Mouse (Mus musculus) hindbrain, postnatal 0 days (tissue): ENCODE results near the gene C2cd5. TPM values are rescaled to one million over a fixed set of nuclear protein-coding genes. Genes with fewer than 3 reads are reported as not detected.

Experiments
- ATAC-seq: fragments of 200-750 bp; cut with Nextera tagmentation; 2 replicates; pipeline ENCODE4 v1.8.0; 2017; ENCODE audit warnings: mild to moderate bottlenecking, moderate TSS enrichment, moderate library complexity
- DNase-seq: peaks from one replicate; pipeline ENCODE4 v3.0.0-alpha.2; 2015; ENCODE audit warnings: low spot score
- H3K27ac ChIP-seq: fragments of 300-500 bp; sonication (generic); 2 replicates; pipeline ENCODE4 v1.5.1; 2014; ENCODE audit warnings: mild to moderate bottlenecking
- H3K27me3 ChIP-seq: fragments of 300-500 bp; sonication (generic); 2 replicates; pipeline ENCODE4 v1.6.1; 2014; ENCODE audit warnings: low read length, mixed read lengths; ENCODE audit not compliant: insufficient read depth
- H3K36me3 ChIP-seq: fragments of 300-500 bp; sonication (generic); 2 replicates; pipeline ENCODE4 v1.6.1; 2014; ENCODE audit warnings: low read length, mixed read lengths; ENCODE audit not compliant: insufficient read depth
- H3K4me1 ChIP-seq: fragments of 300-500 bp; sonication (generic); 2 replicates; pipeline ENCODE4 v1.6.1; 2014; ENCODE audit warnings: antibody characterized with exemption, low read length, mixed read lengths; ENCODE audit not compliant: insufficient read depth
- H3K4me2 ChIP-seq: fragments of 300-500 bp; sonication (generic); 2 replicates; pipeline ENCODE4 v1.6.1; 2014; ENCODE audit warnings: low read depth, mild to moderate bottlenecking, low read length, moderate library complexity, mixed read lengths
- H3K4me3 ChIP-seq: fragments of 300-500 bp; sonication (generic); 2 replicates; pipeline ENCODE4 v1.5.1; 2014; ENCODE audit warnings: low read length
- H3K9ac ChIP-seq: fragments of 300-500 bp; sonication (generic); replicated peaks from 2 replicates; pipeline ENCODE4 v1.6.1; 2014; ENCODE audit warnings: mild to moderate bottlenecking, low read length, moderate library complexity, mixed read lengths
- H3K9me3 ChIP-seq: fragments of 300-500 bp; sonication (generic); 2 replicates; pipeline ENCODE4 v1.6.1; 2016; ENCODE audit warnings: low read length, mixed read lengths
- CTCF ChIP-seq: IDR thresholded peaks from 2 replicates; pipeline ENCODE4 v1.5.1; 2016; ENCODE audit warnings: antibody characterized with exemption, control low read depth, low read depth
- WGBS: fragments of 180-500 bp; shearing (Covaris S2); extraction: QIAGEN DNeasy Blood & Tissue Kit; methylation state at CpG from one replicate; pipeline ENCODE4 v1.1.7; 2014; 5-methylcytosine and 5-hydroxymethylcytosine counted together
- polyA plus RNA-seq: library from polyadenylated mRNA; unstranded; fragments of >200 nt; fragmentation: Nextera tagmentation; extraction: Ambion mirVana; gene quantifications from 2 replicates; pipeline ENCODE4 v1.2.1, GENCODE M21; 2015
- total RNA-seq: library from RNA; depleted of rRNA; stranded (reverse); fragments of >200 nt; gene quantifications from 2 replicates; pipeline ENCODE4 v1.2.3, GENCODE M21; 2014

C2cd5 gene
- total and polyA plus RNA-seq, 2 experiments from 2014 or later, result 24.4 to 38.2 TPM

DNA sequence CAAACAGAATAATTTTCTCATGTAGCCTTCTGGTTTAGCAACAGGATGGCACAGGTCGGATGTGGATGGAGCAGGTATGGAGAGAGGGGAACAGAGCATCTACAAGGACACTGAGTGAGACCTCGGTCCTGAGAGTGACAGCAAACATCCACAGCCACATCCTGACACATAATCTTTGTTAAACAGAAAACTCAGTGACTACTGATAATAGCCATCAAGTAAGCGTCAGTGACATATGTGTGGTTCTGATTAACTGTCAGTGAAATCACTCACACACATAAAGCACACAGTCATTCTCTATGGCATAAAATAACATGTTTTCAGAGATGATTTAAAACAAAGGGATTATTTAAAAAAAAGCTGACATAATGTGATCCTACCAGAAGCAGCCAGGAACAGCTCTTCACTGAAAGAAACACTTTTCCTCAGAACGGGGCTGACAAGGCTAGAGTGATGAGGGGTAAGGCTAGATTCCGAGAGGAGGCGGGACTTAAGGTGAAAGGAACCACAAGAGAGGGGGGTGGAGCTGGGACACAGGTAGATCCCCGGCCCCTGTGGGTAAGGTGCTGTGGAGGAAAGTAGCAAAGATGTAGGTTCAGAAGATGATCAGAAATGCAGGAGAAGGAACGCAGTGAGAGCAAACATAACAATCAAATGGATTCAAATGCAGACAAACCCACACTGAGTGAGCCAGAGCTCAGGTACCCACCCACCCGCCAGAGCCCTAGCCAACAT lies 31.6 kb downstream of the C2cd5 start:
- TF ChIP-seq CTCF, result no peak
- no peak overlapping the region for H3K4me2 ChIP-seq
- H3K27ac ChIP-seq, result no peak overlapping the region
- H3K9ac ChIP-seq, result no peak overlapping the region
- no peaks in the 10 kb centered on the region for H3K9me3 ChIP-seq
- H3K36me3 ChIP-seq, result peaks cover 3% of the 10 kb centered on the region; the same call in 1 of the 2 replicates
- H3K27me3 ChIP-seq, result no peaks in the 10 kb centered on the region
- no peak for ATAC-seq
- no peaks in the 10 kb centered on the region for H3K4me1 ChIP-seq
- no peak for DNase-seq
- WGBS, result 79% methylated on average over 9 of the region's 9 CpGs
- no peak overlapping the region for H3K4me3 ChIP-seq

DNA sequence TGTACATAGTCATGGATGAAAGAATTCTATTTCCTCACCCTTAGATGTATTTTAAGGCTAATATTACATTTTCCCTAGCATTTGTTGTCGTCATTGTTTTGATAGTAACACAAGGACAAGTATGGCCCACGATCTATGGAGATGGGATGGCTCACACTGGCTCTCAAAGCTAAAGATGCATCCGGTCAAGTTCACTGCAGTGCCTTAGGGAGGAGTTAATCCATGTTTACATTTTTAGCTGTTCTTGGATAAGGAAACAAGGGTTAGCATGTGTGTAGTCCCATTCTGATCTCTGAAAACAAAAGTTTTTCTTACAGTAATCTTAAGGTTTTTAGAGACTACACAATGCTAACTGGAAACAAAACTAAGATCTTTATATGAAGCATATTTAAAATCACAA lies 32.3 kb downstream of the C2cd5 start:
- Histone ChIP-seq H3K36me3 (peaks cover 3% of the 10 kb centered on the region; the same call in 1 of the 2 replicates), H3K9me3 (no peaks in the 10 kb centered on the region), H3K4me2 (no peak overlapping the region), H3K27ac (no peak overlapping the region), H3K27me3 (no peaks in the 10 kb centered on the region), H3K9ac (no peak overlapping the region), H3K4me1 (no peaks in the 10 kb centered on the region), H3K4me3 (no peak overlapping the region)
- TF ChIP-seq CTCF, result no peak
- 84% methylated on average over 3 of the region's 3 CpGs for WGBS
- ATAC-seq (no peak), DNase-seq (no peak)

DNA sequence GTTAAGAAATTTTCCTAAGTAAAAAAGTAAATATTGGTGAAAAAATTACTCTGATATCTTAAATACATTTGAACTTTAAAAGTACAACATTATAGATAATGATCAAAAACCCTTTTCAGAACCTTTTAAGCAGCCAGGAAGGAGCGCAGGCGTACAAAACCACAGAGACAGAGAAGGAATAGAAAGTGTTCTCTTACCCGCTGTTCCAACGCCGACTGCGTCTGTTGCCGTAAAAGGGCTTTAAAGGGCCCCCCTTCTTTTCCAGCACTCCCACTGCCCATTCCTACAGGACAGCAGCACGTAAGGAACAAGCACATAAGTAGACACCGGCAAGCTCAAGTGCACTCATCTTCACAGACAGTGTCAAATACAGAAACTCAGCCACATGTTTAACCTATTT lies 33.1 kb downstream of the C2cd5 start:
- DNase-seq, result no peak
- Histone ChIP-seq H3K27me3 (no peaks in the 10 kb centered on the region), H3K4me2 (no peak overlapping the region), H3K4me1 (no peaks in the 10 kb centered on the region), H3K4me3 (no peak overlapping the region), H3K9ac (no peak overlapping the region), H3K36me3 (no peaks in the 10 kb centered on the region; the same call in 1 of the 2 replicates), H3K9me3 (no peaks in the 10 kb centered on the region), H3K27ac (no peak overlapping the region)
- TF ChIP-seq CTCF, result no peak
- 90% methylated on average over 9 of the region's 9 CpGs for WGBS
- no peak for ATAC-seq

DNA sequence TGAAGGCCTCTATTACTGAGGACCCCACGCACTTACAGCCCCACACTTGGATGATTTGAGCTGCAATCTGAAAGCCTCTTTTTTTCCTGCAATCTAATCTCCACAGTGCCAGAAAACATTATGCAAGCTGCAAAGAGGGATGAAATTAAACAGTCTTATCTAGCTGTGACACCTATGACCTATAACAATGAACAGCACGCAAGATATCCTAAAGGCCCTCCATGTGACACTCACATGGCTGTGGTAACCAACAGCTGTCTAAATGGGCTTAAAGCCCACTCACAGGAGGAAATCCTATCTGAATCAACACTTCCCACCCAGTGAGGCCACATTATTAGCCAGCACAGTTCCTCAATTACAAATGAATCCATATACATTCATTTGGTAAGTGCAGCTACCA lies 35.9 kb downstream of the C2cd5 start:
- 66% methylated on average over 2 of the region's 2 CpGs for WGBS
- DNase-seq (no peak), ATAC-seq (no peak)

DNA sequence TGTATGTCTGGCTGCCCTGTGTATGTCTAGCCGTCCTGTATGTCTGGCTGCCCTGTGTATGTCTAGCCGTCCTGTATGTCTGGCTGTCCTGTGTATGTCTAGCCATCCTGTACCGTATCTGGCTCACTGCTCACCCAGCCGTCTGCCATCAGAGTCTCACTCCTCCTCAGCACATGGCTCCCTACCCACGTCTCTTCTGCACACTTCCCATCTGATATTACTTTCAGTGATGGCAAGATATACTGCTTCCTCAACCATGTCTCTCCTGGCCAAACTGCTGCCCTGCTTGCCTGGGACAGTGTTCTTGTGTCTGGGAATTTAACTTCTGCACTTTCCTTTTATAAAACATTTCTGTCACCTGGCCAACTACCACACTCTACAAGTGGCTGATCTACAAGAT lies 42.3 kb downstream of the C2cd5 start:
- ATAC-seq, result no peak

More for the DNA sequence above, 35.9 kb downstream of the C2cd5 start:
- no peaks in the 10 kb centered on the region; the same call in 1 of the 2 replicates for H3K36me3 ChIP-seq
- no peak overlapping the region for H3K27ac ChIP-seq
- H3K9ac ChIP-seq, result no peak overlapping the region
- H3K27me3 ChIP-seq, result no peaks in the 10 kb centered on the region
- H3K4me3 ChIP-seq, result no peak overlapping the region
- no peaks in the 10 kb centered on the region for H3K4me1 ChIP-seq
- H3K4me2 ChIP-seq, result no peak overlapping the region
- H3K9me3 ChIP-seq, result no peaks in the 10 kb centered on the region
- no peak for TF ChIP-seq CTCF

DNA sequence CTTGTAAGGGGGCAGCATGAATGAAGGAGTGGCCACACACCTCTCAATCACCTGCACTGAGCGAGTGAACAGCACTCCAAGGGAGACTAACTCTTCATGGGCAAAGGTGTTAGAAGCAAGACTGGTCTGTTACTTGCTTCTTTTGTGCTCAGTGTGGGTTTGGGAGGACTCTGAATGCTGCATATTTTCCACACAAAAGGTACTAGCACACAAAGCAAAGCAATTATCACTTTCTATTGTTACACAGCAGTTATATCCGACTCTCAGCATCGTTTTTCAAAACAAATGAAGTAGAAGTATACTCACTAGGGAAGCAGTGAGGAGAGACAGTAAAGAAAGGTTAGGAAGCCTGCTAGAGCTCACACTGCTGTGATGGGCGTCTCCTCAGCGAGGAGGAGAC lies 48.4 kb downstream of the C2cd5 start:
- H3K9ac ChIP-seq, result no peak overlapping the region
- TF ChIP-seq CTCF, result no peak
- no peak overlapping the region for H3K4me2 ChIP-seq
- DNase-seq, result no peak
- no peak overlapping the region for H3K27ac ChIP-seq
- no peaks in the 10 kb centered on the region for H3K4me1 ChIP-seq
- no peaks in the 10 kb centered on the region for H3K9me3 ChIP-seq
- no peak overlapping the region for H3K4me3 ChIP-seq
- peaks cover 7% of the 10 kb centered on the region; the same call in 1 of the 2 replicates for H3K36me3 ChIP-seq
- ATAC-seq, result no peak
- WGBS, result 82% methylated on average over 5 of the region's 5 CpGs
- no peaks in the 10 kb centered on the region for H3K27me3 ChIP-seq

More for the DNA sequence above, 42.3 kb downstream of the C2cd5 start:
- no peak overlapping the region for H3K27ac ChIP-seq
- TF ChIP-seq CTCF, result no peak
- no peaks in the 10 kb centered on the region for H3K27me3 ChIP-seq
- no peak overlapping the region for H3K4me3 ChIP-seq
- no peaks in the 10 kb centered on the region for H3K9me3 ChIP-seq
- no peak overlapping the region for H3K9ac ChIP-seq
- WGBS, result 89% methylated on average over 5 of the region's 5 CpGs
- DNase-seq, result no peak
- H3K4me1 ChIP-seq, result no peaks in the 10 kb centered on the region
- no peak overlapping the region for H3K4me2 ChIP-seq
- H3K36me3 ChIP-seq, result peaks cover 3% of the 10 kb centered on the region; the same call in 1 of the 2 replicates
